Mouse (Mus musculus) kidney, postnatal 0 days (tissue): Measurements from ENCODE around the gene Man1c1. TPM values are rescaled to one million over a fixed set of nuclear protein-coding genes. Genes with fewer than 3 reads are reported as not detected.

Experiments
- ATAC-seq: fragments of 200-750 bp; cut with Nextera tagmentation; replicated peaks from 2 replicates; pipeline ENCODE4 v1.8.0; 2017; ENCODE audit warnings: low read depth, moderate number of reproducible peaks, moderate TSS enrichment, moderate library complexity; ENCODE audit not compliant: low FRiP score
- DNase-seq: peaks from one replicate; pipeline ENCODE4 v3.0.0-alpha.2; 2016; ENCODE audit warnings: low spot score
- H3K27ac ChIP-seq: fragments of 300-500 bp; sonication (generic); 2 replicates; pipeline ENCODE4 v1.5.1; 2014; ENCODE audit warnings: mild to moderate bottlenecking
- H3K27me3 ChIP-seq: fragments of 300-500 bp; sonication (generic); 2 replicates; pipeline ENCODE4 v1.6.1; 2014; ENCODE audit warnings: low read length, mixed read lengths; ENCODE audit not compliant: insufficient read depth
- H3K36me3 ChIP-seq: fragments of 300-500 bp; sonication (generic); 2 replicates; pipeline ENCODE4 v1.6.1; 2014; ENCODE audit warnings: low read length, mixed read lengths; ENCODE audit not compliant: insufficient read depth
- H3K4me1 ChIP-seq: fragments of 300-500 bp; sonication (generic); replicated peaks from 2 replicates; pipeline ENCODE4 v1.6.1; 2014; ENCODE audit warnings: antibody characterized with exemption, low read length, mixed read lengths; ENCODE audit not compliant: insufficient read depth
- H3K4me2 ChIP-seq: fragments of 300-500 bp; sonication (generic); 2 replicates; pipeline ENCODE4 v1.6.1; 2014; ENCODE audit warnings: mild to moderate bottlenecking, low read length, moderate library complexity, mixed read lengths
- H3K4me3 ChIP-seq: fragments of 300-500 bp; sonication (generic); replicated peaks from 2 replicates; pipeline ENCODE4 v1.5.1; 2014; ENCODE audit warnings: low read depth, low read length
- H3K9ac ChIP-seq: fragments of 300-500 bp; sonication (generic); 2 replicates; pipeline ENCODE4 v1.6.1; 2014; ENCODE audit warnings: low read depth, low read length
- H3K9me3 ChIP-seq: fragments of 300-500 bp; sonication (generic); replicated peaks from 2 replicates; pipeline ENCODE4 v1.6.1; 2016; ENCODE audit warnings: low read length, inconsistent platforms, mixed read lengths
- CTCF ChIP-seq: IDR thresholded peaks from 2 replicates; pipeline ENCODE4 v1.5.1; 2016; ENCODE audit warnings: antibody characterized with exemption, low read depth, mild to moderate bottlenecking, moderate library complexity
- WGBS: fragments of 180-500 bp; shearing (Covaris S2); extraction: QIAGEN DNeasy Blood & Tissue Kit; methylation state at CpG from one replicate; pipeline ENCODE4 v1.1.7; 2014; 5-methylcytosine and 5-hydroxymethylcytosine counted together
- polyA plus RNA-seq: library from polyadenylated mRNA; unstranded; fragments of >200 nt; fragmentation: Nextera tagmentation; extraction: Ambion mirVana; gene quantifications from 2 replicates; pipeline ENCODE4 v1.2.1, GENCODE M21; 2015

The Man1c1 gene
- polyA plus RNA-seq, 1 experiment from 2014 or later: 3.2 TPM

GRCm38 (mm10) chr4:134725735-134726345, 21.8 kb upstream of the Man1c1 start:
- Histone ChIP-seq H3K27me3 (no peaks in the 10 kb centered on the region), H3K4me3 (no peak overlapping the region), H3K4me2 (no peak overlapping the region), H3K27ac (no peak overlapping the region), H3K9me3 (no peaks in the 10 kb centered on the region), H3K9ac (no peak overlapping the region), H3K36me3 (no peaks in the 10 kb centered on the region), H3K4me1 (peaks cover 7% of the 10 kb centered on the region; the same call in 1 of the 2 replicates)
- DNase-seq (no peak), ATAC-seq (peak; percentile 54)
- WGBS: 70% methylated on average over 13 of the region's 13 CpGs
- peak; percentile 56 for TF ChIP-seq CTCF

GRCm38 (mm10) chr4:134724974-134725373, 20.9 kb upstream of the Man1c1 start:
- no peak for ATAC-seq
- Histone ChIP-seq H3K9ac (no peak overlapping the region), H3K9me3 (no peaks in the 10 kb centered on the region), H3K4me2 (no peak overlapping the region), H3K4me1 (peaks cover 5% of the 10 kb centered on the region; the same call in 1 of the 2 replicates), H3K4me3 (no peak overlapping the region), H3K27ac (no peak overlapping the region), H3K27me3 (no peaks in the 10 kb centered on the region), H3K36me3 (no peaks in the 10 kb centered on the region)
- peak; percentile 49 for DNase-seq
- 37% methylated on average over 4 of the region's 4 CpGs for WGBS
- TF ChIP-seq CTCF: no peak

GRCm38 (mm10) chr4:134723251-134723650, 19.2 kb upstream of the Man1c1 start:
- H3K4me1 ChIP-seq: peaks cover 5% of the 10 kb centered on the region; the same call in 1 of the 2 replicates
- no peaks in the 10 kb centered on the region for H3K36me3 ChIP-seq
- H3K4me2 ChIP-seq: no peak overlapping the region
- WGBS: 58% methylated on average over 3 of the region's 3 CpGs
- H3K9me3 ChIP-seq: no peaks in the 10 kb centered on the region
- H3K27me3 ChIP-seq: no peaks in the 10 kb centered on the region
- TF ChIP-seq CTCF: no peak
- DNase-seq: peak; percentile 38
- no peak overlapping the region for H3K27ac ChIP-seq
- no peak overlapping the region for H3K9ac ChIP-seq
- ATAC-seq: no peak
- H3K4me3 ChIP-seq: no peak overlapping the region

- no peak overlapping the region for H3K9ac ChIP-seq
These were observed 17.0 kb upstream of the Man1c1 start for GRCm38 (mm10) chr4:134721076-134721475.

GRCm38 (mm10) chr4:134720371-134720770, 16.3 kb upstream of the Man1c1 start:
- 73% methylated on average over 3 of the region's 3 CpGs for WGBS
- Histone ChIP-seq H3K9ac (no peak overlapping the region), H3K27me3 (no peaks in the 10 kb centered on the region), H3K4me2 (no peak overlapping the region), H3K4me3 (no peak overlapping the region), H3K9me3 (no peaks in the 10 kb centered on the region), H3K36me3 (no peaks in the 10 kb centered on the region), H3K4me1 (peaks cover 5% of the 10 kb centered on the region; the same call in 1 of the 2 replicates), H3K27ac (no peak overlapping the region)
- no peak for DNase-seq
- no peak for ATAC-seq
- no peak for TF ChIP-seq CTCF

More at GRCm38 (mm10) chr4:134721076-134721475, 17.0 kb upstream of the Man1c1 start:
- DNase-seq (no peak), ATAC-seq (no peak)
- H3K27ac ChIP-seq: no peak overlapping the region
- no peaks in the 10 kb centered on the region for H3K36me3 ChIP-seq
- peaks cover 5% of the 10 kb centered on the region; the same call in 1 of the 2 replicates for H3K4me1 ChIP-seq
- no peak for TF ChIP-seq CTCF
- H3K4me2 ChIP-seq: no peak overlapping the region
- 76% methylated on average over 6 of the region's 6 CpGs for WGBS
- H3K27me3 ChIP-seq: no peaks in the 10 kb centered on the region
- H3K9me3 ChIP-seq: no peaks in the 10 kb centered on the region
- no peak overlapping the region for H3K4me3 ChIP-seq

- no peak overlapping the region for H3K4me3 ChIP-seq
- DNase-seq: no peak
- H3K27me3 ChIP-seq: no peaks in the 10 kb centered on the region
- no peak for TF ChIP-seq CTCF
- ATAC-seq: no peak
- no peak overlapping the region for H3K27ac ChIP-seq
- H3K9ac ChIP-seq: no peak overlapping the region
- no peaks in the 10 kb centered on the region for H3K4me1 ChIP-seq
- no peaks in the 10 kb centered on the region for H3K9me3 ChIP-seq
- WGBS: 77% methylated on average over 8 of the region's 8 CpGs
- H3K36me3 ChIP-seq: no peaks in the 10 kb centered on the region
- H3K4me2 ChIP-seq: no peak overlapping the region
These were observed 15.4 kb upstream of the Man1c1 start for GRCm38 (mm10) chr4:134719489-134719888.
